Mouse (Mus musculus): Measurements from ENCODE around the gene Ap1g2. TPM values are rescaled to one million over a fixed set of nuclear protein-coding genes. Genes with fewer than 3 reads are reported as not detected.

Gene Ap1g2
- polyA plus RNA-seq, 1 experiment = 28.2 TPM

DNA sequence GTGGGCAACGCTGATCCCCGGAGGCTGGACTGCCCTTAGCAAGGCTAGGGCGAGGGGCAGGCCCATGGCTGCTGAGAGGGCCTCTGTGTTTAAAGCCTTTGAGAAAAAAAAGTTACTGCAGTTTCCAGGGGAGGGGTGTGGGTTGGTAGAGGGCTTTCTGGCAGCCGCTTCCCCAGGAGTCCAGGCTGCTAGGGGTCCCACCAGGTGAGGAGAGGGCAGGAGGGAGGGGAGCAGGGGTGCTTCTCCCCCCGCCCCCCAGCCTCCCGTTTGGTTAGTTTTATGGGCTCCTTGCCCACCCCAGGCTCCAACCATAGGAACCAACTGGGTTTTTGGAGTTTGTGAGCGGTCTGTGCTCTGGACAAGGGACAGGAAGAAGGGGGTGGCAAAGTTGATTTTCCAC lies 44.5 kb downstream of the Ap1g2 start:
- Histone ChIP-seq H3K27ac (ENCODE audit: insufficient read depth, low read depth, low read length) (no peak overlapping the region), H3K4me3 (ENCODE audit: insufficient read depth, low read depth, low read length) (no peak overlapping the region), H3K36me3 (ENCODE audit: control insufficient read depth, insufficient read depth, low read length) (no peaks in the 10 kb centered on the region), H3K4me1 (ENCODE audit: control insufficient read depth, insufficient read depth, low read length) (no peaks in the 10 kb centered on the region; the same call in 1 of the 2 replicates), H3K27me3 (replicated peaks; ENCODE audit: control insufficient read depth, insufficient read depth, low read length) (no peaks in the 10 kb centered on the region)
- 63% methylated on average over 7 of the region's 7 CpGs for WGBS
- no peak for DNase-seq
- TF ChIP-seq CTCF (conservative IDR thresholded peaks at IDR 0.05; ENCODE audit: insufficient read depth, insufficient read length, low read depth, low read length) (no peak), POLR2A (IDR thresholded peaks at IDR 0.05; ENCODE audit: low read depth, low read length) (no peak)

DNA sequence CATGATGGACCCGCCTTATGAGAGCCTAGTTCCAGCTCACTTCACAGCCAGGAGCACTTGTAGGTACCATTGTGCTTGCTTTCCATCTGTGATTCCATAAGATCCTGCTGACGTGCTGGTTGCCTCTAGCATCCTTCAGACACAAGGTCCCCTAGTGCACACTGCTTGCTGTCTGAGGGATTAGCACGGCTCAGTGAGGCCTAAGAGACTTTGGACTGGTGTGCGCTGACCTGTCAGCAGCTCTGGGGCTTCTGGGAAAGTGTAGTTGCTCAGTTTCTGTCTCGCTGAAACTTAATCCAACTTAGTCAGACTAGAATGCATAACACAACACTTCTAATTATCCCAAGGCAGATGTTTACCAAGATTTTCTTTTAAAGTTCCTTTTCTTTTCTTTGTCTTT lies 46.5 kb downstream of the Ap1g2 start:
- H3K4me1 ChIP-seq (ENCODE audit: control insufficient read depth, insufficient read depth, low read length) = no peaks in the 10 kb centered on the region; the same call in 1 of the 2 replicates
- 51% methylated on average over 5 of the region's 5 CpGs for WGBS
- no peak for TF ChIP-seq POLR2A (IDR thresholded peaks at IDR 0.05; ENCODE audit: low read depth, low read length)
- no peak for TF ChIP-seq CTCF (conservative IDR thresholded peaks at IDR 0.05; ENCODE audit: insufficient read depth, insufficient read length, low read depth, low read length)
- no peaks in the 10 kb centered on the region for H3K36me3 ChIP-seq (ENCODE audit: control insufficient read depth, insufficient read depth, low read length)
- no peak overlapping the region for H3K27ac ChIP-seq (ENCODE audit: insufficient read depth, low read depth, low read length)
- DNase-seq = peak; percentile 79
- no peak overlapping the region for H3K4me3 ChIP-seq (ENCODE audit: insufficient read depth, low read depth, low read length)
- no peaks in the 10 kb centered on the region for H3K27me3 ChIP-seq (replicated peaks; ENCODE audit: control insufficient read depth, insufficient read depth, low read length)

DNA sequence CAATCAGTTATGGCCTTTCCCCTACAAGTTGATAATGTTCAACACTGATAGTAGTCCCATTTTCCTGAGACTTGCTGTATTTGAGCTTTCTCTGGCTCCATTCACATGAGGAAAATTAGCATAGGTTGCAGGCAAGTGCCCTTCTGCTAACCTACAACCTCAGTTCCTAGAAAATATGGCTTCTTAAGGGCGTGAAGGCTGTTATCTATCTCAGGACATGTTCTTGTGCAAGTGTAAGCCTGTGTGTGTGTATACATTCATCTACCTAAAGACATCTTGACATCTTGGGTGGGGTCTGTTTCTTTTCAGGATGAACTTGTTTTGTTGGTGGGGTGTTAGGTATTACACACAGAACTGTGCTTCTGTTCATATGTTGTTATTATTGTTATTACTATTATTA lies 47.4 kb downstream of the Ap1g2 start:
- TF ChIP-seq POLR2A (IDR thresholded peaks at IDR 0.05; ENCODE audit: low read depth, low read length) (no peak), CTCF (conservative IDR thresholded peaks at IDR 0.05; ENCODE audit: insufficient read depth, insufficient read length, low read depth, low read length) (no peak)
- DNase-seq = no peak
- Histone ChIP-seq H3K27ac (ENCODE audit: insufficient read depth, low read depth, low read length) (no peak overlapping the region), H3K4me3 (ENCODE audit: insufficient read depth, low read depth, low read length) (no peak overlapping the region), H3K27me3 (replicated peaks; ENCODE audit: control insufficient read depth, insufficient read depth, low read length) (no peaks in the 10 kb centered on the region), H3K36me3 (ENCODE audit: control insufficient read depth, insufficient read depth, low read length) (no peaks in the 10 kb centered on the region), H3K4me1 (ENCODE audit: control insufficient read depth, insufficient read depth, low read length) (no peaks in the 10 kb centered on the region; the same call in 1 of the 2 replicates)
- 91% methylated on average over 1 of the region's 1 CpGs for WGBS

DNA sequence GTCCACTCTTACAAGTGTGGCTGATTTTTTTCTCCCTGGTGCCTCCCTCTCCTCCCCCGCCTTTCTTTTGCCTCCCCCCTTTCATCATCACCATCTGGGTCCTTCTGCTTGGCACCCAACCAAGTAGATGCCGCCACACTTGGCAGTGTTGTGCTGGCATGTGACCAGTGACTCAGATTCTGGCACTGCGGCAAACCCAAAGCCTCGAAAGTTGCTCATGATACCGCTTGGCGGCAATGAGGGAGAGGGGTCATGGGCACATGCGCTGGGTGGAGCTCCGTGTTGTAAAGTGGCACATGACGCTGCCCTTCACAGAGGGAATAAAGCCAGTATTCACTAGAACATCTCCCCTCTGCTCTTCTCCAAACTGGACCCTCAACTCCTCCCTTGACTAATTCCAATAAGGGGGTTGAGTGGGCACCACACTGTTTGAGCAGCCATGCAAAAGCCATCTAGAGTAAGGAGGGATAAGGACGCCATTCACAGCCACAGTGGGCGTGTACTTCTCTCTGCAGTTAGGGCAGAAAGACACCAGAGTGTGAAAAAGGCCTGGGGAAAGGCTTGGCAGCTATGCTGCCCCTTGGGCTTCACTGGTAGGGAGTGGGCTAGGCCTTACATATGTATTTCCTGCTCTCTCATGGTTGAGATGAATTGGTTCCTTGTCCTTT lies 51.1 kb downstream of the Ap1g2 start:
- Histone ChIP-seq H3K4me3 (ENCODE audit: insufficient read depth, low read depth, low read length) (no peak overlapping the region), H3K4me1 (ENCODE audit: control insufficient read depth, insufficient read depth, low read length) (no peaks in the 10 kb centered on the region; the same call in 1 of the 2 replicates), H3K27me3 (replicated peaks; ENCODE audit: control insufficient read depth, insufficient read depth, low read length) (no peaks in the 10 kb centered on the region), H3K27ac (ENCODE audit: insufficient read depth, low read depth, low read length) (no peak overlapping the region), H3K36me3 (ENCODE audit: control insufficient read depth, insufficient read depth, low read length) (no peaks in the 10 kb centered on the region)
- 46% methylated on average over 11 of the region's 11 CpGs for WGBS
- peak; percentile 47 for DNase-seq
- TF ChIP-seq CTCF (conservative IDR thresholded peaks at IDR 0.05; ENCODE audit: insufficient read depth, insufficient read length, low read depth, low read length) (no peak), POLR2A (IDR thresholded peaks at IDR 0.05; ENCODE audit: low read depth, low read length) (no peak)

DNA sequence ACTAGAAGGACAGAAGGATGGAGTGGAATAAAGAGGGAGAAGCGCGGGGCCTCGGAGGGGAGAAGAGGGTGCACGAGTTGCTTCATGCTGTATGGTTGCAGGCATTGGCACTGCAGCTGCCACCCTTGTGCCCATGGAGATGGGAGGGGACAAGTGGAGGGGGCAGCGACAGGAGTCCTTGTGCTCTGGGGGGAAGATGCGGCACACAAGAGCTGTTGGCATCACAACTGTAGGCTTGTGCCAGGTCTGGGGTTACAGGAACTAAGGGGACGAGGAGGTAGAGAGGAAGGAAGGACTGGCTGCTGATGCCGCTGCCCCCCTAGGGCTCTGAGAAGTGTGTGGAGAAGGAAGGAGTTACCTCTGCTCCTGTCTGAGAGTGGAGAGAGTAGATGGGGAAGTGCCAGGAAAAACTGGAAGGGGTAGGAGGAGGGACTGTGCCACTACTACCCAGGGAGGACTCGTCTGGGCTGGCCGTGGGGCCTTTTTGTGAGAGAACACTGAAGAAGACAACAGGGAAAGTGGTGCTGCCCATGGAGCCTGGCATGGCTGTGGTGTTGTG lies 52.1 kb downstream of the Ap1g2 start:
- 82% methylated on average over 10 of the region's 10 CpGs for WGBS
- Histone ChIP-seq H3K27me3 (replicated peaks; ENCODE audit: control insufficient read depth, insufficient read depth, low read length) (no peaks in the 10 kb centered on the region), H3K36me3 (ENCODE audit: control insufficient read depth, insufficient read depth, low read length) (no peaks in the 10 kb centered on the region), H3K4me3 (ENCODE audit: insufficient read depth, low read depth, low read length) (no peak overlapping the region), H3K27ac (ENCODE audit: insufficient read depth, low read depth, low read length) (no peak overlapping the region), H3K4me1 (ENCODE audit: control insufficient read depth, insufficient read depth, low read length) (no peaks in the 10 kb centered on the region)
- TF ChIP-seq POLR2A (IDR thresholded peaks at IDR 0.05; ENCODE audit: low read depth, low read length) = no peak
- no peak for TF ChIP-seq CTCF (conservative IDR thresholded peaks at IDR 0.05; ENCODE audit: insufficient read depth, insufficient read length, low read depth, low read length)
- DNase-seq = no peak

DNA sequence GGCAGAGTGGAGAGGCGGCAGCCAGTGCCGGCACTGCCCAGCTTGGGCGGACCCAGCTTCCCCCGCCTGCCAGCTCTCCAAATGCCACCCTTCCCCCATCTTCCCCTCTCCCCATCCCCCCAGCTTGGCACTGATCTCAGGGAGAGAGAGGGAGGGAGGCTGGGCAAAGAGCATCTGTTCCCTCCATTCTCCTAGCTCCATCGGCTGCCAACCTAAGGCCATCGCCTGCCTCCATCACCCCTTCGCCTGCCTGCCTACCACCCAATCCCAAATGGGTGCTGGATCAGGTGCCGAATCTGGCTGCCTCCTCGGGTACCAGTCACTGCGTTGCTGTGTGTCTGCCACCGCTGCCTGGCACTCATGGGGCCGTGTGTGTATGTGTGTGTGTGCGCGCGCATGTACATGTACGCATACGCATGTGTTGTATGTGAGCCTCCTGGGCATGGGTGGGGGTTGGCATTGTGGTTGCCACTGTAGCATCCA lies 52.6 kb downstream of the Ap1g2 start:
- no peaks in the 10 kb centered on the region for H3K4me1 ChIP-seq (ENCODE audit: control insufficient read depth, insufficient read depth, low read length)
- no peak overlapping the region for H3K4me3 ChIP-seq (ENCODE audit: insufficient read depth, low read depth, low read length)
- no peaks in the 10 kb centered on the region for H3K27me3 ChIP-seq (replicated peaks; ENCODE audit: control insufficient read depth, insufficient read depth, low read length)
- no peak overlapping the region for H3K27ac ChIP-seq (ENCODE audit: insufficient read depth, low read depth, low read length)
- WGBS = 71% methylated on average over 17 of the region's 17 CpGs
- DNase-seq = peak; percentile 60
- TF ChIP-seq CTCF (conservative IDR thresholded peaks at IDR 0.05; ENCODE audit: insufficient read depth, insufficient read length, low read depth, low read length) (no peak), POLR2A (IDR thresholded peaks at IDR 0.05; ENCODE audit: low read depth, low read length) (no peak)
- H3K36me3 ChIP-seq (ENCODE audit: control insufficient read depth, insufficient read depth, low read length) = no peaks in the 10 kb centered on the region

DNA sequence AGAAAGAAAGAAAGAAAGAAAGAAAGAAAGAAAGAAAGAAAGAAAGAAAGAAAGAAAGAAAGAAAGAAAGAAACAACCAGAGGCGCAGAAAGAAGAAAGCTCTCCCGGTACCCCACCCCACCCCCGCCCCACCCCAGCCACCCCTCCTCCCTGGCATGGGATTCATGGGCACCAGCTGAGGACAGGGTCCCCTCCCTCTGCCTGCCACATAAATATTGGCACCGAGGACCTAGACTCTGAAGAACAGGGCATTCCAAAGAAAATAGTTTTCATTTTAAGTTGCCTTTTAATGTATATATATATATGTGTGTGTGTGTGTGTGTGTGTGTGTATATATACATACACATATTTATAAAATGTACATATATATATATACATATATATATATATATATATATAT lies 53.3 kb downstream of the Ap1g2 start:
- H3K36me3 ChIP-seq (ENCODE audit: control insufficient read depth, insufficient read depth, low read length) = no peaks in the 10 kb centered on the region
- no peaks in the 10 kb centered on the region for H3K27me3 ChIP-seq (replicated peaks; ENCODE audit: control insufficient read depth, insufficient read depth, low read length)
- H3K4me3 ChIP-seq (ENCODE audit: insufficient read depth, low read depth, low read length) = no peak overlapping the region
- no peak for DNase-seq
- WGBS = 73% methylated on average over 4 of the region's 4 CpGs
- no peaks in the 10 kb centered on the region for H3K4me1 ChIP-seq (ENCODE audit: control insufficient read depth, insufficient read depth, low read length)
- TF ChIP-seq CTCF (conservative IDR thresholded peaks at IDR 0.05; ENCODE audit: insufficient read depth, insufficient read length, low read depth, low read length) (no peak), POLR2A (IDR thresholded peaks at IDR 0.05; ENCODE audit: low read depth, low read length) (no peak)
- no peak overlapping the region for H3K27ac ChIP-seq (ENCODE audit: insufficient read depth, low read depth, low read length)
